Mouse (Mus musculus) ES-Bruce4 (cell line): ENCODE measurements around the gene E2f4. TPM values are rescaled to one million over a fixed set of nuclear protein-coding genes. Genes with fewer than 3 reads are reported as not detected.

Experiments
- H3K27ac ChIP-seq: 2 replicates; pipeline ENCODE4 v1.5.1; 2012; ENCODE audit warnings: low read length, inconsistent platforms; ENCODE audit not compliant: insufficient read depth
- H3K27me3 ChIP-seq: 2 replicates; pipeline ENCODE4 v1.6.1; 2012; ENCODE audit warnings: mild to moderate bottlenecking, low read length, inconsistent platforms; ENCODE audit not compliant: control insufficient read depth, poor library complexity, insufficient read depth, severe bottlenecking
- H3K36me3 ChIP-seq: 2 replicates; pipeline ENCODE4 v1.6.1; 2012; ENCODE audit warnings: inconsistent platforms, mild to moderate bottlenecking, low read length, moderate library complexity; ENCODE audit not compliant: control insufficient read depth, poor library complexity, insufficient read depth, severe bottlenecking
- H3K4me1 ChIP-seq: one replicate; pipeline ENCODE4 v1.8.1; 2011; ENCODE audit warnings: low read length; ENCODE audit not compliant: control insufficient read depth, insufficient read depth
- H3K4me3 ChIP-seq: 2 replicates; pipeline ENCODE4 v1.5.1; 2011; ENCODE audit warnings: low read depth, mild to moderate bottlenecking, low read length
- H3K9ac ChIP-seq: 2 replicates; pipeline ENCODE4 v1.6.1; 2012; ENCODE audit warnings: low read depth, mild to moderate bottlenecking, inconsistent platforms; ENCODE audit not compliant: poor library complexity, severe bottlenecking
- H3K9me3 ChIP-seq: replicated peaks from 2 replicates; pipeline ENCODE4 v1.6.1; 2012; ENCODE audit warnings: mild to moderate bottlenecking, low read length, inconsistent platforms; ENCODE audit not compliant: control insufficient read depth, poor library complexity, insufficient read depth, severe bottlenecking
- CTCF ChIP-seq: IDR thresholded peaks from one replicate; pipeline ENCODE4 v1.8.1; 2011; ENCODE audit warnings: low read depth, low read length
- EP300 ChIP-seq: IDR thresholded peaks from 2 replicates; pipeline ENCODE4 v1.6.1; 2011; ENCODE audit warnings: low read depth, low read length; ENCODE audit not compliant: insufficient read depth
- POLR2A ChIP-seq: IDR thresholded peaks from one replicate; pipeline ENCODE4 v1.8.1; 2011; ENCODE audit warnings: low read length; ENCODE audit not compliant: insufficient read depth
- polyA plus RNA-seq: library from polyadenylated mRNA; stranded (reverse); fragments of >200 nt; gene quantifications from 2 replicates; pipeline ENCODE4 v1.2.4, GENCODE M21; 2011; ENCODE audit warnings: low read depth; ENCODE audit not compliant: missing spikeins, insufficient read depth, insufficient read length

Gene E2f4
- polyA plus RNA-seq, 1 experiment, result 104 TPM

DNA sequence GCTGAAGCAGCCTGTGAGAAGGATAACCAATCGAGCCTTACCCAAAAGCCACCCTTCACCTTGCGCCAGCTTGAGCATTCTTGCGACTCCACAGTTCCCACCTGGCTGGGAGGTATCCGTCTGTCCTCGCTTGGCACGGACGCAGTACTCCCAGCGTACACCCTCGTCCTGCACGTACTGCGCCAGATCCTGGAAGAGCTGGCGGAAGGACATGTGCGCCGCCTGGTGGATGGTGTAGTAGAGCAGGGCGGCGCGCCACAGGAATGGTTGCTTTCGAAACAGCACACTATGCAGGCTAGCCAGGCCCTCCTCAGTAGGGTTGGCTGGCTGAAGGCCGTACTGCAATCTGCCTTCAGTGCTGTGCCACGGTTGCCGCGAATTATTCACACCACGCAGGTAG lies 14.4 kb upstream of the E2f4 start:
- H3K4me1 ChIP-seq, result peaks cover 2% of the 10 kb centered on the region
- H3K27ac ChIP-seq, result no peak overlapping the region
- H3K9me3 ChIP-seq, result no peaks in the 10 kb centered on the region
- no peaks in the 10 kb centered on the region for H3K27me3 ChIP-seq
- no peaks in the 10 kb centered on the region for H3K36me3 ChIP-seq
- H3K4me3 ChIP-seq, result peak overlapping the region; percentile 34
- no peak overlapping the region for H3K9ac ChIP-seq
- TF ChIP-seq CTCF, result peak; percentile 99
- TF ChIP-seq EP300, result peak; percentile 69; the same call in 1 of the 2 replicates
- no peak for TF ChIP-seq POLR2A

DNA sequence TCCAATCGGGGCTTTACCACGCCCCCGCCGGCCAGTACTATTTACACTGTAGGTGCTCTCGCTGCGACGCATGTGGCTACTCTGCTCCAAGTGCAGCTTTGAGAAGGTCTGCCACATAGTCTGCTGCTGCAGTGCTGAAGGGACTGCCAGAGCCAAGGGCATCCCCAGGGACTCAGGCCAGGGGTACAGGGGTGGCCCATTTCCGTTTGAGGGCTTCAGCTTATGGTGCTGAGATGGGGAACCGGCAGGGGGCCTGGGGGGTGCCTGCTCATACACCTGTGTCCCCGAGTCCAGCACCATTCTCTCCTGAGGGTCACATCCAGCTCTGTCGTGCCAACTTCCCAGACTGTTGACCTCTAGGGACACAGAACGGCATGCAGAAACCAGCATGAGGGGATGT lies 11.9 kb upstream of the E2f4 start:
- Histone ChIP-seq H3K27me3 (no peaks in the 10 kb centered on the region), H3K9ac (no peak overlapping the region), H3K4me3 (no peak overlapping the region), H3K27ac (no peak overlapping the region), H3K36me3 (no peaks in the 10 kb centered on the region), H3K9me3 (no peaks in the 10 kb centered on the region), H3K4me1 (peaks cover 2% of the 10 kb centered on the region)
- no peak for TF ChIP-seq EP300
- no peak for TF ChIP-seq CTCF
- no peak for TF ChIP-seq POLR2A

DNA sequence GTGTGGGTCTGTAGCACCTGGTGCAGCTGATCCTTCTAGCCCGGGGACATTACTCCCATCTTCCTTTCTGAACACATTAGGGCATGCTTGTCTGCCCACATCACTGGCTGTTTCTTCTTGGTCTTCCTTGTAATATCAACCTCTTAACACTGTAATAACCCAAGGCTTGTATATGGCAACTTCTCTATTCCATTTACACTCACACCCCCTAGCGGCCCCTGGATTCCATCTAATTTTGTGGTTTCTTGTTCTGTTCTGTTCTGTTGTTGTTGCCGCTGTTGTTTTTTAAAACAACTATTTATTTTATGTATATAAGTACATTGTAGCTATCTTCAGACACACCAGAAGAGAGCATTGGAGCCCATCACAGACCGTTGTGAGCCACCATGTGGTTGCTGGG lies 10.6 kb upstream of the E2f4 start:
- Histone ChIP-seq H3K4me3 (no peak overlapping the region), H3K4me1 (peaks cover 2% of the 10 kb centered on the region), H3K9ac (no peak overlapping the region), H3K27ac (no peak overlapping the region), H3K9me3 (no peaks in the 10 kb centered on the region), H3K36me3 (no peaks in the 10 kb centered on the region), H3K27me3 (no peaks in the 10 kb centered on the region)
- TF ChIP-seq POLR2A (no peak), EP300 (no peak), CTCF (no peak)

GRCm38 (mm10) chr8:105288231-105288630 lies 9.2 kb upstream of the E2f4 start:
- H3K9me3 ChIP-seq, result no peaks in the 10 kb centered on the region
- H3K27ac ChIP-seq, result no peak overlapping the region
- no peak overlapping the region for H3K4me3 ChIP-seq
- H3K4me1 ChIP-seq, result peaks cover 2% of the 10 kb centered on the region
- H3K27me3 ChIP-seq, result no peaks in the 10 kb centered on the region
- no peak overlapping the region for H3K9ac ChIP-seq
- TF ChIP-seq CTCF (no peak), EP300 (no peak), POLR2A (no peak)
- H3K36me3 ChIP-seq, result no peaks in the 10 kb centered on the region

DNA sequence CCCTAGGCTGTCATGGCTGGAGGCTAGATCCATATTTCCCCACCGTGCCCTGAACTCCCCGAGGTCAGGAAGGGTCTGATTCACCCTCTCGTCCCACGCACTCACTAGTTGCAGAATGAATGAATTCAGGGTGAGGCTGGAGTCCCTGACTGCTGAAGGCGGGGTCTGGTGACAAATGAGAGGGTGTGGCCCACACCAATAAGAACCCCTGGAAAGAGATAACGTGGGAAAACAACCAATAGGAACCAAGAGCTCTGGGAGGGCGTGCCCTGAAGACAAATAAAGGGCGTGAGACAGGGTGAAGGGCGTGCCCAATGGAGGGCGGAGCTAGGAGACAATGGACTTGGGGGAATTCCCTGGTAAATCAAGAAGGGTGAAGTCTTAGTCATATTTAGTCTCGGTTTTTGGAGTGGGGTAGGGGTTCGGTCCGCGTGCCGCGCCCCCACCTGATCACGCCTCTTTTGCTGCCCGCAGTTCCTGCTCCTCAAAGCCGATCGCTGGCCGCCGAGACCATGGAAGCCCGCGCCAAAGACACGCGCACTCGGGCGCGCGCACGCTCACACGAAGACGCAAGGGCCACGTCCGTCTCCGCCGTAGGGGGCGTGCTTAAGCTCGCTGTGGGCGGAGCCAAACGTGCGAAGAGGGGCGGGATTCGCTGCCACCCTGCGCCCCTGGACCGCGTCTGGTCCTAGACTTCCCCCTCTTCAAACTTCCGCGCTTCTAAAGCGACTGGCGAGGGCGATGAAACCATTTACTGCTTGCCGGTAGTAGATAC lies 8.3 kb upstream of the E2f4 start:
- Histone ChIP-seq H3K27ac (peak overlapping the region; percentile 51; the same call in 1 of the 2 replicates), H3K4me1 (peaks cover 2% of the 10 kb centered on the region), H3K9me3 (no peaks in the 10 kb centered on the region), H3K36me3 (no peaks in the 10 kb centered on the region), H3K4me3 (peak overlapping the region; percentile 83), H3K27me3 (no peaks in the 10 kb centered on the region), H3K9ac (peak overlapping the region; percentile 55; the same call in 1 of the 2 replicates)
- TF ChIP-seq POLR2A, result peak; percentile 58
- TF ChIP-seq CTCF, result no peak
- TF ChIP-seq EP300, result no peak

DNA sequence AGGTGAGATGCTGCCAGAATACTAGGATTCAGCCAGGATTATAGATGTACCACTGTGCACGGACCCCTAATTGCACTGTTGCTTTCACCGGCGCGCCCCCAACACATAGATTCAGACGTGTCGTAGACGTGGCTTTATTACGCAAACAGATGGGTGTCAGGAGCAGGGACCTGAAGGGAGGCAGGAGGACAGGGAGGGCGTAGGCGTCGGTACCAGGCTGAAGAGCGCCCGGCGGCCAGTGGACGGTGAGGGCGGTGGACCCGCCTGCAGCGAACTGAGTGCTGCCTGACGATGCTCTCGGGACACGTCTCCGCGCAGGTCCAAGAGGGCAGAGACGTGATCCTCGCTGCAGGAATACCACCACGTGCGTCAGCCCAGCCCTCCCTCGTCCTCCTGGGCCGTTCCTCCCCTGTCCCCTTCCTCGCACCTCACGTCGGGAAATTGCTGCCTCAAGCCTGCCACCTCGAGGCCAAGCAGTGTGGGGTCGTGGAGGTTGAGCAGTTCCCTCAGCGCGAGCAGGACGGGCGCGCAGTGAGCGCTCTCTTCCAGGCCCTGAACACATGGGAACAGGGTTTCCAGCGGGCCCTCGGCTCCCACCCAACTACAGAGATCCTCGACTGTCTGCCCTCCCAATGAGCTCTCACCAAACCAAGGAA lies 7.5 kb upstream of the E2f4 start, which contains the start of gene 4931428F04Rik:
Gene 4931428F04Rik, minus strand, starts transcription at position 60 of the 656 bp plus-strand sequence.
- Histone ChIP-seq H3K9ac (peak within 1 kb of the TSS; percentile 55; the same call in 1 of the 2 replicates), H3K4me1 (peaks cover 2% of the 10 kb centered on the region), H3K4me3 (peak within 1 kb of the TSS; percentile 83), H3K27me3 (no peaks in the 10 kb centered on the region), H3K36me3 (no peaks in the 10 kb centered on the region), H3K9me3 (no peaks in the 10 kb centered on the region), H3K27ac (peak within 1 kb of the TSS; percentile 51; the same call in 1 of the 2 replicates)
- TF ChIP-seq EP300 (0 out of 2 replicates have a peak, but pooled peaks have one; percentile 25), CTCF (peak; percentile 77), POLR2A (no peak)
